Mouse (Mus musculus): ENCODE measurements at regions not wholly inside any gene's neighbourhood (a gene's known extent, or its start where the extent isn't known, plus 50 kb on each side); places are given as distances from the start of the nearest gene placed in this dataset.

DNA sequence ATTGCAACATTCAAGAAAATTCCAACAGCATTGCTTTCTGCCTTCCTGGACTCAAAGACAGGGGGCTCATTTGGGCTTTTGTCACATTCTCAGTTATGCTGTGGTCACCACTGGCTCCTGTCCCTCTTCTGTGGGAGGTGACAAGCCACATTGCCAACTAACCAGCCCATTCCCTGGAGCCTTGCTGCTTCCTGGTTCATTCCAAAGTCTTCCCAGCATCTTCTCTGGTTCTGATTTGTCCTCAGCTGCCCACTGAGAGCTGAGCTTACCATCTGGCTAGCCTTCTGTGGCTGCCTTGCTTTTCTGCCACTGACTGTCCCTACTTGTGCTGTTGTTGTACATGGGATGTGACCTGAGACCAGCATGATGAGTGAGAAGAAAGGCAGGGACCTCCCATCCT lies 111.0 kb downstream of the Cxcl12 start:
- DNase-seq (ENCODE audit: low spot score), result no peak

DNA sequence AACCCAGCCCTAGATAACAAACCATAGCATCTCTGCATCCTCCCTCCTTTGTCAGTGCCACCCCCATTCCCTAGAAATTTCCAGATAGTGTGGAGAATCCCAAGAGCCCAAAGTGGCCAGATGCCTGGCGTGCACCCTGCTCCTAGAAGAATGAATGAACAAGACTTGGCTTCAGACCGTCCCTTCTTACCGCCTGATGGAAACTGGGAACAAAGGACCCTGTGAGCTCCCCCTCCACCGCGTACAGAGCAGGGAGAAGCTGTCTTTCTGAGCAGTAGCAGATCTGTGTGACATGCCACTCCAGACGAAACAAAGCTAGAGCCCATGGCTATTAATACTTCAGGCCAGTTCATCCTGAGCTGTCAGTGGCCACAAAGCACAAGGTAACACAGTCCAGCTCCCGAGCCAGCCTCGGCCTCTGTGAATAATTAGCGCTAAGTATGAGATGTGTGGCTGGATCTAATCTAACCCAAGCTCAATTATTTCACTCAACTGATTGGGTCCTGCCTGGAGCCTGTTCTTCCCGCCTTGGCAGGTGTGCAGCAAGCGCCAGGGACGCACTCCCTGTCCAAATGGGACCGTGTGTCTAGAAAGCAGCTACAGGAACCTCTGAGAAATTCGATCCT lies 111.6 kb downstream of the Cxcl12 start:
- DNase-seq (ENCODE audit: low spot score), result peak; percentile 28

DNA sequence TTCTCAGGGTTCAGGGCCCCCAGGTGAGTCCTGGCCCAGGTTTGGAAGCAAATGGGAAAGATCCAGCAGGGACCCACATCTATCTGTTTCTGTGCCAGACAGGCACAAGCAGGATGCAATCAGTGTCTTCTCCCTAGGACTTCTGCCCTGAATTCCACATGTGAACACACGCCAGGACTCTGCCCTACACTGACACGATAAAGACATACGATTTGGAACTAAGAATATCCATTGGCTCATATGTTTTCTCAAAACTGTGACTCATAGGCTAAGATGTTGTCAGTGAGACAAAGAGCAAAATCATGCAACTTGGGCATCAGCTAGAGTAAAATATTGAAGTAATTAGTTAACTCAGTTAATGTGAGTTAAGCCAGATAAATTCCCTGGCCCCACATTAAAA lies 112.6 kb downstream of the Cxcl12 start:
- no peak for DNase-seq (ENCODE audit: low spot score)

GRCm38 (mm10) chr6:117283616-117284015 lies 115.3 kb downstream of the Cxcl12 start:
- no peak for DNase-seq (ENCODE audit: low spot score)

DNA sequence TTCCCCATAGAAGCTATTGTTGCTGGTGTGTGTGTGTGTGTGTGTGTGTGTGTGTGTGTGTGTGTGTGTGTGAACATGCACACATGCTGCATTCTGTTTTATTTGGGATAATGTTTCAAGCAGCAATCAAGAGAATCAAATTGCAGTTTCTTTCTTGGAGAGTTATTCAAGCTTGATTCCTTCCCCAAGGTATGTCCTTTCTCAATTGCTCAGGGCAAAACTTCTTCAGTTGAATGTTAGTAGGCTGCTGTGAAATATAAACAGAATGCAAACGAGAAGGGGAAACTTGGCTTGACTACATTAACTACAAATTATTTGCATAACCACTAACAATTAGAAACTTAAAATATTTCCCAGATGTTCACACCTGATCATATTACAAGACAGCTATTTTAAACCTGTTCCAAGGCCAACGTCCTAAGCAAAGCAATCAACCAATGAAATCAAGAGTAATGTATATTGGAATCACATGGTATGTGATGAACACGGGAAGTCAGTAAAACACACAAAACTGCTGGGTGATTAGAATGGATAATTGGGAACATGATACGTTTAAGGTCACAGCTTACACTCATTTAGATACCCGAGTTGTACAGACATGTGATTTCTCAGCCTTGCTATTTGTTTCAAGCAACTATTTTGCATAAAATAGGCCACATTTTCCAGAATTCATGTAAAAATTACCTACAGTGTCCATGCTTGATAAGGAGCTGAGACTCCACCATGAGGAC lies 116.2 kb downstream of the Cxcl12 start:
- no peak for DNase-seq (ENCODE audit: low spot score)

DNA sequence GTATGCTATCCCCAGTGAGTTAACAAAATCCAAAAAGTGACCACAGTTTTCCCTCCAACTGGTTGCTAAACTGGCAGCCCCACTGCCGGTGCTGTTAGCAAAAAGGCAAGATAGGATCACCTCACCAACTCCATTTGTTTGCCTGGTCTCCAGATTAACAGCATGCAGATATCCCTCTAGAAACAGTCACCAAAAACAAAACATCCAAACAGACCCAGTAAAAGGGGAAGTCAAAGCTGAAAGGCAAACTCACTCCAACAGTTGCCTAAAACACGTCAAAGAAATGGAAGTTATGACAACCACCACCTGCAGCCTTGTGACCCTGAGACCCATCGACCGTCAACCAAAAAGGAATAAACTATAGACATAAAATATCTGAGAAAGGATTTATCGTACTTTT lies 119.1 kb downstream of the Cxcl12 start:
- no peak for DNase-seq (ENCODE audit: low spot score)

DNA sequence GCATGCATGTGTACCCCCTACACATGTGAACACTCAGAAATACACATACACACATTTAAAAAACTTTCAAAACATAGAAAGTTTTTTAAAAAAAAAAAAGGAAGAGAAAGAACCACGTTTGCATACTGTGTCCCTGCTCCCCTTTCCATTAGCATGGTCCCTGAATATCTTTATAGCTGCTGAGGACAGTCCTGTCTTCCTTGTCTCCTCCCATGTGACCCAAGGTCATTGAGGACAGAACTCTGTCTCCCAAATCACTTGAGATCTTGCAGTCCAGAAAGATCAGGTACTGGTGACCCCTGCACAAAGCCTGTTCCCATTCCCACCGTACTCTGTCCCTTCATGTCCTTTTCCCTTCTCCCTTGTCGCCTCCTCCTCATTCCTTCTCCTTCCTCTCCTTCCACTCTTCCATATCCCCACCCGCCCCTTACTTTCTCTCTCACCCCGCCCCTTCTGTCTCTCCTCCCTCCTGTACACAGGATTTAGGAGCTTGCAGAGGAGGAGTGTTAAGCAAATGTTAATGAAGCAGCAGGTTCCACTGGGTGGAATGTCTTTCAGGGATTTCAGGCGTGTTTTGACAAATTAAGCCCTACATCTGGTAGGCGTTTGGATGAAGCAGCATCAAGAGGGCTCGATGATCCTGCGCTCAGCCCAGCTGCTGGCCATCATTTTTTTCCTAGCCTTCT lies 125.6 kb downstream of the Cxcl12 start:
- DNase-seq (ENCODE audit: low spot score), result peak; percentile 29

DNA sequence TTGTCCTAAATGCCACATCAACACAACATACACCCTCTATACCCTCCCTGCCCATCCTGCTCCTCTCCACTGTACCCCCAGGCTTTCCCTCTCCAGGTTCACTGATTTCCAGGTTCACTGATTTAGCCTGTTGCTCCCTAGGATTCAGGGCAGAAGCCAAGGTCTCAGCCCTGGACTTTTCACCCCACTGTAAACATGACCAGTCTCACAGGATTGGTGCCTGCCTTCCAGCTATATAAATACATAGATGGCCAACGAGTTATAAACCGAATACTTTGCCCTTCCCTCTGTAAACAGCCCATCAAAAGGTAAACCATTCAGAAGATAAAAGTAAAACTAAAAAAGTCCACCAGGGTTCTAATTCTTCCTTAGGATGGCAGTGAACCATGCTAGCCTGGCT lies 129.6 kb downstream of the Cxcl12 start:
- DNase-seq (ENCODE audit: low spot score), result no peak

GRCm38 (mm10) chr6:117299503-117300288 lies 131.4 kb downstream of the Cxcl12 start:
- peak; percentile 32 for DNase-seq (ENCODE audit: low spot score)

GRCm38 (mm10) chr6:117303361-117303760 lies 135.0 kb downstream of the Cxcl12 start:
- no peak for DNase-seq (ENCODE audit: low spot score)

- DNase-seq (ENCODE audit: low spot score), result no peak
These were observed 137.5 kb downstream of the Cxcl12 start for GRCm38 (mm10) chr6:117305736-117306250.

DNA sequence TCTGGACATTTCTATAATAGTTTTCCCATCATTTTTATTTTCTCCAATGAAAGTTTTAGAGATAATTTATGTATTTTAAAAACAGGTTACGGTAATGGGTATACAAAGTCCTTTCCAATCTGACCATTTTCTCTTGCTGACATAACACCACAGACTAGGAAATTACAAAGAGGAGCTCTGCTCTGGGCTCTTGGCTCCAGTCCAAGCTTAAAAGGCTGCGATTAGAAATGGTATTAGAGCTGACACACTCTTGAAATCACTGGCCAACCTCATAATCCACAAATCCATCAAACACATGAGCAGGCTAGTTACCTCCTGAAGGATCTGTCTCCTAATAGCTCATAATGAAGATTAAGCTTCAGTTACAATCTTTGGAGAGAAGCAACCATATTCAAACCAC lies 140.3 kb downstream of the Cxcl12 start:
- DNase-seq (ENCODE audit: low spot score), result no peak

- no peak for DNase-seq (ENCODE audit: low spot score)
These were observed 144.8 kb downstream of the Cxcl12 start for GRCm38 (mm10) chr6:117312891-117313781.

DNA sequence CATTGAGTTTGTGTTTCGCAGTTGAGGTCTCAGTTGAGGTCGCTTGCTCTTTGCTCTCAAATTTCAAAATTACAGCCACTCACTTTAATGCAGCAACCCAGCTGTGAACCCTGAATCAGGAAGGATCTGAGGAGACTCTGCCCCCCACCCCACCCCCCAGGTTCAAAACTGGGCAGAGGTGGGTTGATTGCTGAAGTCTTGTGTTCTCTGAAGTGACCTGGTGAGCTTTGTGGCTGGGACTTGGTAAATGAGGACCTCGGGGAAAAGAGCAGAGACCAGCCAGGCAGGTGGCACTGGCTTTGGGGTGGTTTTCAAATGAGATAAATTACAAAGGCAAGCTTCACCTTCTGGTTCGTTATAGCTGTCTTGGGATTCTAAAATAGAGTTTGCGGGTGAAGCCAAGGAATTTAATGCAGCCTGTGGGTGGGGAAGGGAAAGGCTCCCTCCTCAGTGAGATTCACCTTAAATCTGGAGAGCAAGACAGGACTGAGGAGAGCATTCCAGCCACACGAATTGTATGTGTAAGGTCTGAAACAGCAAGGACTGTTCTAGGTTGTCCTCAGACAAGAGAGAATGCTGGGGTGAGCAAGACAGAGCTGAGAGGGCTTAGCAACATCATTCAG lies 145.7 kb downstream of the Cxcl12 start:
- no peak for DNase-seq (ENCODE audit: low spot score)

- DNase-seq (ENCODE audit: low spot score), result no peak
These were observed 155.0 kb downstream of the Cxcl12 start for GRCm38 (mm10) chr6:117323301-117323700.

- DNase-seq (ENCODE audit: low spot score), result no peak
These were observed 155.5 kb downstream of the Cxcl12 start for GRCm38 (mm10) chr6:117323850-117324249.

DNA sequence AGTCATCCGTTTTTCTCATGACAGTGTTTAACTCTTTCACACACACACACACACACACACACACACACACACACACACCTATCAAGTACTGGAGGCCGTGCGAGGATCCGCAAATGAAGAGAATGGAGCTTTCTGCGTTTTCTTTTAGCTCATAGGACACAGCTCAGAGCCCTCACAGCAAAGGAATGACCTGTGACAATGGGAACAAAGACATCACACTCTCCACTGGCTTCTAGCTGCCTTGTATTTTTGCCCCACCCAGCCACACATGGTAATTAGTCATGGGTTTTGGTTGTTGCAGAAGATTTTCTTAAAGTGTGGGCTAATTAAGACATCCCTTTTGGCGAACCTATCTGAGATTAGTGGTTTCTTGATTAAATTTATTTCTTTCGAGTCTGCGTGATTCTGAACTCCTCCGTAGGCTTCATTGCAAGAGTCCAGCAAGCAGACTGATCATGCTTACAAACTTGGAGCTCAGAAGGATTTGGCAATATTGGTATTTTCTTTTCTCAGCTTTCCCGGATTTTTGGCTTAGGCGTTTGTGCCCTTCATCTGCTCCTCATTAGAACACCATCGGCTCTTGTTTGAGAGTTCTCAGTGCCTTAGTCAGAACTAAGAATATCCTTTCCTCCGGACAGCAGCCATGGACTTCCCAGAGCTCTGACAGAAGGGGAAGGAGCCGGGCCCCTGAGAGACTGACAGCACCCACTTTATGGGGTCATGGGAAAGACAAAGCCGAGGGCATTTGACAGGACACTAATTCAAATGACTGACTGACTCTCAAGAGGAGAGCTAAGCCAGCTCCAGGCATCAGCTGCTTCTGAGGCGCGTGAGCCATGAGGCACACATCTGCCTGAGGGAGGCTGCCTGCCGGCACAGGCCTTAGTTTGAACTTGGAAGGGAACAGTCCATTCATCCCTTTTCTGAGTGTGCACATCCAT lies 158.8 kb downstream of the Cxcl12 start:
- peak; percentile 76 for DNase-seq (ENCODE audit: low spot score)

DNA sequence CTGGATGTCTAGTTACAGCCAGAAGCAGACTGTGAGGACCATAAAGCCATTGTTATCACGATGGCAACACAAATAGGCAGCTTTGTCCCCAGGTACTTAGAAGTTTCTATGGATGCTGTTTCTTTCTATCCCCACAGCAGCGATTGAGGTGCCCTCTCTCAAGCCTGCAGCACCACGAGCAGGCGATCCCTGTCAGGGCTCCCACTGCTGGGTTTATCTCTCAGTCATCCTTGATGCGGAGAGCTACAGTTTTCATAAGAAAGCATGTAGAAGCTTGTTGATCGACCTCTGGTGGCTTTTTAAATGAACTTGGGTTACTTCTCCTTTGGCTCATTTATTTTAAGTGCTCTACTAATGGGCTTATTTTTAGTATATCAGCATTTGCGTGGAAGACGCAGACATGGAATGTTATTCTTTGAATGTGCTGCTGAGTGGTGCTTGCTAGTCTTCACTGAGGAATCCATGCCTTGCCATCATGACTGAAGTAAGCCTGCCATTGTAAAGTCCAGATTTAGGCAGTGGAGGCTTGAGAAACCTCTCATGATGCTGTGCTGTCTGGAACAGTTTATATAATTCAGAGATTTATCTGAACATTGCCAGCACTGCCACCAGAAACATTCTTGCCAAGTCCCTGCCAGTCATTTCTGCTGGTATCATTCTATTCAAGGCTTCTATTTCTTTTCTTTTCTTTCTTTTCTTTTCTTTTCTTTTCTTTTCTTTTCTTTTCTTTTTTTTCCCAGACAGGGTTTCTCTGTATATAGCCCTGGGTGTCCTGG lies 161.0 kb downstream of the Cxcl12 start:
- no peak for DNase-seq (ENCODE audit: low spot score)

DNA sequence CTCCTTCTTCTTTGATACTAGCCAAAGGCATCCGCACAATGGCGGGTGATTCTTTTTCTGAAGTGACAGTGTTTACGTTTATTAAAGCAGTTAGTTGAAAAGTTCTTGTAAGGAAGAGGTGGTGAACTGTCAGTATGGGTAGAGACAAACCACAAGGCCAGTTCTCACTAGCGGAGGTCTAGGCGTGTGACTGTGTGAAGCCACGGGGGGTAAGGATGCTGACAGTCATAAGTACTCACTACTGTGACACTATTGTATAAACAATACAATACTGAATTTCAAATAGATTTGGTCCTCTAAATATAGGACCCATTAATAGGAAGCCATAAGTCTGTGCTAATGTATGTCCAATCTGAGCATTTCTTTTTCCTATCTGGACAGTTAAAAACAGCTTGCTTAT lies 161.9 kb downstream of the Cxcl12 start:
- DNase-seq (ENCODE audit: low spot score), result no peak

All from embryo, embryonic 10 days (tissue).